Mouse (Mus musculus) urinary bladder, adult 2 months (tissue): ENCODE results near the gene Casc1. TPM values are rescaled to one million over a fixed set of nuclear protein-coding genes. Genes with fewer than 3 reads are reported as not detected.
"Not testable (repeated sequence)": the region's sequence is repeated elsewhere in the genome, so short reads cannot be mapped to it uniquely, and the experiment has no call there.

Source experiments
- DNase-seq: peaks from one replicate; pipeline ENCODE4 v3.0.0; 2022; ENCODE audit warnings: low spot score
- polyA plus RNA-seq: library from polyadenylated mRNA; depleted of rRNA; stranded (reverse); fragments of >200 nt; gene quantifications from 2 replicates; pipeline ENCODE4 v1.2.3, GENCODE M21; 2012; rRNA removed

Gene Casc1
- polyA plus RNA-seq, 1 experiment, result 0.74 TPM

GRCm38 (mm10) chr6:145136831-145137230 lies 74.0 kb downstream of the Casc1 start:
- no peak for DNase-seq

DNA sequence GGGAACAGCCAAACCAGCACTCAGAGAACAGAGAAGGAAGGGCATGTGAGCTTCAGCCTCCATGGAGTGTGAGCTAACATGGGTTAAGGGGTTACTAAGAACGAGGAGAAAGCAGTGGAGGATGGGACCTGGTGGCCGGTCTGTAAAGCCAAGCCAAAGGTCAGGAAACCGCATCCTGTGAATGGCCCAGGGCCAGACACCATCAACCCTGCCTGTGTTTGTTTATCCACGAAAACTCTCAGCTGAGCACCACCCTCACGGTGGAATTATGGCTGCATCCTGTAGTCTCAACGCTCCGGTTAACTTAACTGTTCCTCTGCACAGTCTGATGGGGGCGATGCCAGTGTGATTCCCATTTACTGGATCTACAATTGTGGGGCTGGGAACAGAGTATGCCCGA lies 75.0 kb downstream of the Casc1 start:
- no peak for DNase-seq

GRCm38 (mm10) chr6:145135295-145135694 lies 75.5 kb downstream of the Casc1 start:
- no peak for DNase-seq

- DNase-seq, result not testable (repeated sequence)
Observed at GRCm38 (mm10) chr6:145132969-145133368, 77.8 kb downstream of the Casc1 start.

DNA sequence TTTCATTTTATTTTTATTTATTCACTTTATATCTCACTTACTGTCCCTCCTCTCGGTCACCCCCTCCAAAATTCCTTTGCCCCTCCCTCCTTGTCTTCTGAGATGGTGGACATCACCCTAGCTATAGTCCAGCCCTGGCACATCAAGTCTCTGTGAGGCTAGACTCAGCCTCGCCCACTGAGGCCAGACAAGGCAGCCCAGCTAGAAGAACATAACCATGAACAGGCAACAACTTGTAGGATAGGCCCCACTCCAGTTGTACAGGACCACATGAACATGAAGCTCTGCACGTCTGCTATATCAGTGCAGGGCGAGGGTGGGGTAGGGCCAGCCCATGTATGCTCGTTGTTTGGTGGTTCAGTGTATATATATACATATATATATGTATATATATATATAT lies 78.8 kb downstream of the Casc1 start:
- no peak for DNase-seq

DNA sequence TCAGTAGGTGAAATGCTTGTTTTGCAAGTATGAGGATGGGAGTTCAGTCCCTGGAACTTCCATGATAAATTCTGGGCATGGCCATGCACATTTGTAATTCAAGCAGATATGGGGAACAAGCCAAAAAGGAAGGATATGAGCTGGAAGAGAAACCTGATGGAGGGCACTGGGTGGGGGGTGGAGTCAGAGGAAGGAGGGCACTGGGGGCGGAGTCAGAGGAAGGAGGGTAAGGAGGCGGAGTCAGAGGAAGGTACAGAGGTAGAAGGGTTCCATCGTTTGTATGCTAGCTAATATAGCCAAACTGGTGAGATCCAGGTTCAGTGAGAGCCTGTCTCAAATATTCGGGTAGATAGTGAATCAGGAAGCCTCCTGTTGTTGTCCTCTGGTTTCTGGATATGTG lies 81.2 kb downstream of the Casc1 start:
- no peak for DNase-seq

DNA sequence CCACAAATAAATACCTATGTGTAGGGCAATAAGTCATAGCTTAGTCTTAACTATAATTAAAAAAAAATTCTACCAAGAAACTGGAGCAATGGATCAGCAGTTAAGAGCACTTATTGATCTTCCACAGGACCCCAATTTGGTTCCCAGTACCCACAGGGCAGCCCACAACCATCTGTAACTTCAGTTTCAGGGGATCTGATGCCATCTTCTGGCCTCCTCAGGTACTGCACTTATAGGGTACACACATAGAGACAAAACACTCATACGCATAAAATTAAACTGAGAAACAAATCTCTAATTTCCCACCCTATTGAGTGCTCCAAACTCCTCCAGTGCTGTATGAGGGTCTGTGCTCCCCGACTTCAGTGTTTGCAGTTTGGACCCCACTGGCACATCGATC lies 83.2 kb downstream of the Casc1 start:
- no peak for DNase-seq

GRCm38 (mm10) chr6:145125591-145126113 lies 85.2 kb downstream of the Casc1 start:
- no peak for DNase-seq

Other genes starting within 250 kb of the Casc1 start
- gene Bcat1, start 134.8 kb downstream of the Casc1 start, polyA plus RNA-seq, result 1.3 and 2.3 TPM in 2 replicates
- 5.9 and 7.9 TPM in 2 replicates for gene Lrmp, start 95.4 kb downstream of the Casc1 start, polyA plus RNA-seq
- 44.4 and 44.5 TPM in 2 replicates for gene Etfrf1, start 129 bp upstream of the Casc1 start, polyA plus RNA-seq
- 21.8 and 26.6 TPM in 2 replicates for gene Kras, start 39.2 kb upstream of the Casc1 start, polyA plus RNA-seq